Mouse (Mus musculus): ENCODE measurements around the gene Rad50. TPM values are rescaled to one million over a fixed set of nuclear protein-coding genes. Genes with fewer than 3 reads are reported as not detected.

Rad50 gene
- polyA plus RNA-seq (2012; rRNA removed) = 3.1 and 5.1 TPM in 2 replicates
- 10.0 and 10.3 TPM in 2 replicates for polyA plus RNA-seq (2014; fragmentation: Nextera tagmentation; extraction: Ambion mirVana)

DNA sequence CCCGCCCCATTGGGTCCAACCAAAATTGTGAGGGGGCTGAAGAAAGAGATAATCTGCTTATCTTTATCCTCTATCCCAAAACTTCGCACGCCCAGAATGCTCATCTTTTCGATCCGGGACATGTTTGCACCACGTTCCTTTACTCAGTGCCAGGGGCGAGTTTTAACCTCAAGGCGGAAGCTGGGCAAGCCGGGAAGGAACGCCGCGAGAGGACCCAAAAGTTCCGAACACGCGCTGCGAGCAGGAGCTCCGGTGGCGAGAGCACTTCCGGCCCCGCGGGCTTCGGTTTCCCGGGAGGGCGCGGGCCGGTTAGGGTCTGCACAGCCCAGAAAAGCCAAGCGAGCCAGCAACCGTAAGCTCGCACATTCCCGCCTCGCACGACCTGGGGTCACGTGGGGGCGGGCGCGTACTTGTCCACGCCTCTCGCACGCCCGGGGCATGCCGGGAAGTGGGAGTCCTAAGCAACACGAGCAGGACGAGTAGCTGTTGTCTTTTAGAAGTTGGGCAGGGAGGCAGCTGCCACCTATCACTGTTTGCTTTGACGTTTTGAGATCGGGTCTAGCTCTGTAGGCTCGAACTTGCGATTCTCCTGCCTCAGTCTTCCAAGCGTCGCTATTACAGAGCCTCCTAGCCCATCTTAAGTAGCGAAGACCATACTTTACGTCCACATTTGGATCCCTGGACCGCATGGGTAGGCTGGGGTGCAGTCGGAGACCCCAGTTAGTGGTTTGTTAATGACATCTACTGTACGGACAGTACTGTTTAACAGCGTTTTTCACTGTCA lies at the start of gene Rad50:
TSS of gene Rad50 (minus strand) at position 386 of the 784 bp plus-strand sequence.
- H3K27ac ChIP-seq = peak within 1 kb of the TSS; percentile 81
- peak within 1 kb of the TSS; percentile 96 for H3K4me2 ChIP-seq (ENCODE audit: low read depth)
- peak; percentile 82 to 89 (median 84) for DNase-seq (ENCODE audit: low read depth in 3 of 3, low spot score in 3 of 3)
- H3K9ac ChIP-seq (replicated peaks) = peak within 1 kb of the TSS; percentile 93
- H3K4me1 ChIP-seq (replicated peaks; ENCODE audit: control insufficient read depth in 2 of 2, insufficient read depth in 2 of 2, low read length in 1 of 2) = peaks cover 4 to 5% of the 10 kb centered on the region in 2 experiments; a peak in 3 of 4 replicates
- no peaks in the 10 kb centered on the region for H3K27me3 ChIP-seq (ENCODE audit: control insufficient read depth, insufficient read depth, low read length)
- peak within 1 kb of the TSS; percentile 83 to 89 for H3K4me3 ChIP-seq (ENCODE audit: insufficient read depth in 1 of 2, low read depth in 2 of 2, low read length in 2 of 2)
- TF ChIP-seq EP300 (IDR thresholded peaks at IDR 0.05; ENCODE audit: low read depth) (no peak), CTCF (IDR thresholded peaks at IDR 0.05; ENCODE audit: low read depth) (no peak)
- ATAC-seq (ENCODE audit: insufficient read depth) = peak; percentile 96
- no peaks in the 10 kb centered on the region; the same call in 1 of the 2 replicates for H3K36me3 ChIP-seq (replicated peaks; ENCODE audit: control insufficient read depth, insufficient read depth, low read depth)
- 1% methylated on average over 55 of the region's 55 CpGs for WGBS (ENCODE audit: insufficient replicate concordance)
- no peaks in the 10 kb centered on the region for H3K9me3 ChIP-seq (ENCODE audit: control insufficient read depth, low read length)

DNA sequence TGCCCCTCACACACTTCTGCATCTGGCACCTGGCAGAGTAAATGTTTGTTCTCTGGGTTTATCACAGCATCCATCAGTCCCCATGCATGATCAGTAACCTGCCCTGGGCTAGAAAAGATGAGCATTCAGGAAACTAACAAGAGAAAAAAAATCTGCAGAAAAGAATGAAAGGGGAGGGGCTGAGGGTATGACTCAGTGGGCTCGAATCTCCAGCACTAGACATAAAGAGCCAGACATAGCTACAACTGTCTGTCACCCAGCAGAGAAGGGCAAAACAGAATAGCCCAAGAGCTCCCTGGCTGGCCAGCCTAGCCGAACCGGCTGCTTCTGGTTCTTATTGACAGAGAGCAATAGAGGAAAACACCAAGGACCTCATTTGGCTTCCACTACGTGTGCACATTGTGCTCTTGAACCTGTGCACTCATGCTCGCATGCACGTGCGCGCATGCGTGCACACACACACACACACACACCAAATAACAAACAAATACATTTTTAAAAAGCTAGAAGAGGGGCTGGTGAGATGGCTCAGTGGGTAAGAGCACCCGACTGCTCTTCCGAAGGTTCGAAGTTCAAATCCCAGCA lies 48.0 kb upstream of the Rad50 start:
- TF ChIP-seq EP300 (IDR thresholded peaks at IDR 0.05; ENCODE audit: low read depth) = no peak
- no peak for TF ChIP-seq CTCF (IDR thresholded peaks at IDR 0.05; ENCODE audit: low read depth)
- H3K9me3 ChIP-seq (ENCODE audit: control insufficient read depth, low read length) = no peaks in the 10 kb centered on the region
- WGBS (ENCODE audit: insufficient replicate concordance) = 69% methylated on average over 12 of the region's 12 CpGs
- H3K36me3 ChIP-seq (replicated peaks; ENCODE audit: control insufficient read depth, insufficient read depth, low read depth) = no peaks in the 10 kb centered on the region
- no peak overlapping the region for H3K4me2 ChIP-seq (ENCODE audit: low read depth)
- H3K27me3 ChIP-seq (ENCODE audit: control insufficient read depth, insufficient read depth, low read length) = no peaks in the 10 kb centered on the region
- no peaks in the 10 kb centered on the region for H3K4me1 ChIP-seq (replicated peaks; ENCODE audit: control insufficient read depth in 2 of 2, insufficient read depth in 2 of 2, low read length in 1 of 2)
- H3K27ac ChIP-seq = no peak overlapping the region
- no peak for DNase-seq (ENCODE audit: low read depth in 3 of 3, low spot score in 3 of 3)
- no peak overlapping the region for H3K4me3 ChIP-seq (ENCODE audit: insufficient read depth in 1 of 2, low read depth in 2 of 2, low read length in 2 of 2)
- no peak overlapping the region for H3K9ac ChIP-seq (replicated peaks)
- ATAC-seq (ENCODE audit: insufficient read depth) = no peak

DNA sequence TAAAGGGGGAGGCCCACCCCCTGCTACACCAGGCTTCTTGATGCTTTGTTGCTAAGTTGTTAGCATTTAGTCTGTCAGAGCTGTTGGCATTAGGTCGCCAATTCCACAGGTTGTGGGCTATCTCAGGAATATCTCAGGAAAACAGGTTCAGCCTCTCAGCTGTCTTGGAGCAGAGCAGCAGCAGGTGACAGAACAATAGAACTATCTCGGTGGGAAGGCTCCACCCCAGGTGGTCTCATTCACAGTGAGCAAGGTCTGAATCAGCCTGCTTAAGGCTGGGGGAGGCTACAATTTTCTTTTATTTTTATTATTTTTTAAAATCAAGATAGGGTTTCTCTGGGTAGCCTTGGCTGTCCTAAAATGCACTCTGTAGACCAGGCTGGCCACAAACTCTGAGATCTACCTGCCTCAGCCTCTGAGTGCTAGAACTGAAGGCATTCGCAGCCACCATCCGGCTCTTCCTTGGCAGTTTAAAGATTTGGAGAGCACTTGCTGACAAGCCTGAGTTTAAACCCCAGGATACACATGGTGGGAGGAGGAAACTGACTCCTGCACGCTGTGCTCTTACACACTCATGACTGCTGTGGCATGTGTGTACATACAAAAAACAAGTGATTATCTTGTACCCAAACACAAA lies 42.7 kb upstream of the Rad50 start:
- no peak overlapping the region for H3K4me3 ChIP-seq (ENCODE audit: insufficient read depth in 1 of 2, low read depth in 2 of 2, low read length in 2 of 2)
- no peak for TF ChIP-seq EP300 (IDR thresholded peaks at IDR 0.05; ENCODE audit: low read depth)
- no peak for TF ChIP-seq CTCF (IDR thresholded peaks at IDR 0.05; ENCODE audit: low read depth)
- H3K36me3 ChIP-seq (replicated peaks; ENCODE audit: control insufficient read depth, insufficient read depth, low read depth) = no peaks in the 10 kb centered on the region
- H3K4me2 ChIP-seq (ENCODE audit: low read depth) = no peak overlapping the region
- DNase-seq (ENCODE audit: low read depth in 3 of 3, low spot score in 3 of 3) = no peak
- no peak overlapping the region for H3K9ac ChIP-seq (replicated peaks)
- 50% methylated on average over 5 of the region's 5 CpGs for WGBS (ENCODE audit: insufficient replicate concordance)
- H3K27ac ChIP-seq = no peak overlapping the region
- 0 out of 4 replicates have a peak, but pooled peaks cover 0 to 2% of the 10 kb centered on the region in 2 experiments for H3K4me1 ChIP-seq (replicated peaks; ENCODE audit: control insufficient read depth in 2 of 2, insufficient read depth in 2 of 2, low read length in 1 of 2)
- H3K27me3 ChIP-seq (ENCODE audit: control insufficient read depth, insufficient read depth, low read length) = no peaks in the 10 kb centered on the region
- no peak for ATAC-seq (ENCODE audit: insufficient read depth)
- H3K9me3 ChIP-seq (ENCODE audit: control insufficient read depth, low read length) = no peaks in the 10 kb centered on the region

DNA sequence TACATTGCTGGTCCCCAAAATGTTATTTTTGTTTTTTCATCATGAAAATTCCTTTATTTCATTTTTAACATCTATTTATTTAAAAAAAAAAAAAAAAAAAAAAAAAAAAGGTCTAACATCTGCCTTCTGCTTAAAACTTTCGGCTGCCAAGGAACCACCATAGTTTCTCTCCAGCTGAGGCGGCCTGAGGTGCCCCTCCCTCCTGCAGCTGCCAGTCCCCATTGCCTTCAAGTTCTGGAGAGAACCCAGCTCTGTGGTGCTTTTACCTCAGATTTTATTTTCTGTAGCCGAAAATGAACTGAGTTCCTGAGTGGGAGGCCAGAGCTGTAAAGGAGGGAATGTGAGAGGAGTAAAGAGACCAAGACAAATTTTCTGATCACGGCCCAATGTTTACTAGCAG lies 42.2 kb upstream of the Rad50 start:
- Histone ChIP-seq H3K27me3 (ENCODE audit: control insufficient read depth, insufficient read depth, low read length) (no peaks in the 10 kb centered on the region), H3K9me3 (ENCODE audit: control insufficient read depth, low read length) (no peaks in the 10 kb centered on the region), H3K9ac (replicated peaks) (no peak overlapping the region), H3K4me1 (replicated peaks; ENCODE audit: control insufficient read depth in 2 of 2, insufficient read depth in 2 of 2, low read length in 1 of 2) (0 out of 4 replicates have a peak, but pooled peaks cover 0 to 2% of the 10 kb centered on the region in 2 experiments), H3K36me3 (replicated peaks; ENCODE audit: control insufficient read depth, insufficient read depth, low read depth) (no peaks in the 10 kb centered on the region), H3K4me3 (ENCODE audit: insufficient read depth in 1 of 2, low read depth in 2 of 2, low read length in 2 of 2) (no peak overlapping the region), H3K27ac (no peak overlapping the region), H3K4me2 (ENCODE audit: low read depth) (no peak overlapping the region)
- 69% methylated on average over 4 of the region's 4 CpGs for WGBS (ENCODE audit: insufficient replicate concordance)
- TF ChIP-seq EP300 (IDR thresholded peaks at IDR 0.05; ENCODE audit: low read depth) (no peak), CTCF (IDR thresholded peaks at IDR 0.05; ENCODE audit: low read depth) (no peak)
- ATAC-seq (ENCODE audit: insufficient read depth) = no peak
- no peak for DNase-seq (ENCODE audit: low read depth in 3 of 3, low spot score in 3 of 3)

DNA sequence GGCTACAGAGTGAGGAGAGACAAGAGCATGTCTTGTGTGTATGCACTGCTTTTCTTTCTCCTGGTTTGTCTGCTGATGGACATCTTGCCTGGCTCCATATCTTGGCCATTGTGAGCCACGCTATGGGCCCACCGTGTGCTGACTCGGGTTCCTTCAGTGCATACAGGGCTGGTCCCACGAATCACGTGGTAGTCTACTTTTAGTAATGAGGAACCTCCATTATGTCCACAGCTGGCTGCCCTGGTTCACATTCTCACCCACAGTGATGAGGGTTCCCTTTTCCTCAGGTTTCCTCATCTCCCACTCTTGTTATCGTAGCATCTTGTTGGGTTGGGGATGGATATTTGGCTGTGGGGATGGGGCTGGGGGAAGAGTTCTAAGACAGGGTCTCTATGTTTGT lies 41.5 kb upstream of the Rad50 start:
- Histone ChIP-seq H3K4me3 (ENCODE audit: insufficient read depth in 1 of 2, low read depth in 2 of 2, low read length in 2 of 2) (no peak overlapping the region), H3K9me3 (ENCODE audit: control insufficient read depth, low read length) (no peaks in the 10 kb centered on the region), H3K36me3 (replicated peaks; ENCODE audit: control insufficient read depth, insufficient read depth, low read depth) (no peaks in the 10 kb centered on the region), H3K27ac (no peak overlapping the region), H3K4me2 (ENCODE audit: low read depth) (no peak overlapping the region), H3K9ac (replicated peaks) (no peak overlapping the region), H3K4me1 (replicated peaks; ENCODE audit: control insufficient read depth in 2 of 2, insufficient read depth in 2 of 2, low read length in 1 of 2) (0 out of 4 replicates have a peak, but pooled peaks cover 0 to 2% of the 10 kb centered on the region in 2 experiments), H3K27me3 (ENCODE audit: control insufficient read depth, insufficient read depth, low read length) (no peaks in the 10 kb centered on the region)
- 36% methylated on average over 6 of the region's 6 CpGs for WGBS (ENCODE audit: insufficient replicate concordance)
- TF ChIP-seq EP300 (IDR thresholded peaks at IDR 0.05; ENCODE audit: low read depth) (no peak), CTCF (IDR thresholded peaks at IDR 0.05; ENCODE audit: low read depth) (no peak)
- DNase-seq (ENCODE audit: low read depth in 3 of 3, low spot score in 3 of 3) (no peak), ATAC-seq (ENCODE audit: insufficient read depth) (no peak)

Data from liver, embryonic 14.5 days (tissue).